Mouse (Mus musculus): ENCODE measurements around the gene Gm10273. TPM values are rescaled to one million over a fixed set of nuclear protein-coding genes. Genes with fewer than 3 reads are reported as not detected.

Gm10273 gene
- polyA plus RNA-seq, 1 experiment: 45.2 TPM

- H3K4me1 ChIP-seq (ENCODE audit: control insufficient read depth, insufficient read depth, low read length): no peaks in the 10 kb centered on the region
- 81% methylated on average over 3 of the region's 3 CpGs for WGBS
- TF ChIP-seq POLR2A (IDR thresholded peaks at IDR 0.05; ENCODE audit: borderline replicate concordance, control insufficient read depth, low read depth, low read length) (no peak), CTCF (IDR thresholded peaks at IDR 0.05; ENCODE audit: control insufficient read depth, insufficient read depth, low read length) (no peak)
- H3K27ac ChIP-seq (ENCODE audit: control insufficient read depth, insufficient read depth, low read depth, low read length, poor library complexity): no peak overlapping the region
- H3K4me3 ChIP-seq (replicated peaks; ENCODE audit: control insufficient read depth, low read depth, low read length): no peak overlapping the region
These were observed 30.9 kb upstream of the Gm10273 start for GRCm38 (mm10) chr10:59364551-59364950.

GRCm38 (mm10) chr10:59365804-59366589 lies 29.4 kb upstream of the Gm10273 start:
- no peak overlapping the region for H3K27ac ChIP-seq (ENCODE audit: control insufficient read depth, insufficient read depth, low read depth, low read length, poor library complexity)
- TF ChIP-seq CTCF (IDR thresholded peaks at IDR 0.05; ENCODE audit: control insufficient read depth, insufficient read depth, low read length) (no peak), POLR2A (IDR thresholded peaks at IDR 0.05; ENCODE audit: borderline replicate concordance, control insufficient read depth, low read depth, low read length) (no peak)
- no peak overlapping the region for H3K4me3 ChIP-seq (replicated peaks; ENCODE audit: control insufficient read depth, low read depth, low read length)
- no peaks in the 10 kb centered on the region for H3K4me1 ChIP-seq (ENCODE audit: control insufficient read depth, insufficient read depth, low read length)
- WGBS: 86% methylated on average over 5 of the region's 5 CpGs

DNA sequence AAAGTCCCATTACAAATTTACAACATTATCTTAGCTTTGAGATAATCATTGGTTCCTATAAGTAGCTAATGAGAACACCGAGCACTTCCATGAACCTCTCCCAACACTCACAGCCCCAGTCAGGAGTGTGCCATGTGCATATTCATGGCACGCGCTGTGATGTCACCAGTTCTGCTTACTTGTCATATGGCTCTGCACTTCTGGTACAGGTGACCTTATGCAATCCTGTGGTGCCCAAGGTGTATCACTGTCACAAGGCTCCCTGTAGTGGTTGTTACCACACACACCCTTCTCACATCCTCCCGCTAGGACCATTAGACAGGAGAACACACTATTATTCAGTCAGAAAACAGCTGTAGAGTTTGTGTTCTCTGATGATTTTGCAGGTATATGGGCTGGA lies 28.7 kb upstream of the Gm10273 start:
- TF ChIP-seq CTCF (IDR thresholded peaks at IDR 0.05; ENCODE audit: control insufficient read depth, insufficient read depth, low read length) (no peak), POLR2A (IDR thresholded peaks at IDR 0.05; ENCODE audit: borderline replicate concordance, control insufficient read depth, low read depth, low read length) (no peak)
- Histone ChIP-seq H3K4me3 (replicated peaks; ENCODE audit: control insufficient read depth, low read depth, low read length) (no peak overlapping the region), H3K27ac (ENCODE audit: control insufficient read depth, insufficient read depth, low read depth, low read length, poor library complexity) (no peak overlapping the region), H3K4me1 (ENCODE audit: control insufficient read depth, insufficient read depth, low read length) (no peaks in the 10 kb centered on the region)
- WGBS: 94% methylated on average over 4 of the region's 4 CpGs

- no peak overlapping the region for H3K4me3 ChIP-seq (replicated peaks; ENCODE audit: control insufficient read depth, low read depth, low read length)
- TF ChIP-seq CTCF (IDR thresholded peaks at IDR 0.05; ENCODE audit: control insufficient read depth, insufficient read depth, low read length) (no peak), POLR2A (IDR thresholded peaks at IDR 0.05; ENCODE audit: borderline replicate concordance, control insufficient read depth, low read depth, low read length) (no peak)
- 78% methylated on average over 4 of the region's 4 CpGs for WGBS
- no peak overlapping the region for H3K27ac ChIP-seq (ENCODE audit: control insufficient read depth, insufficient read depth, low read depth, low read length, poor library complexity)
- H3K4me1 ChIP-seq (ENCODE audit: control insufficient read depth, insufficient read depth, low read length): no peaks in the 10 kb centered on the region
These were observed 28.2 kb upstream of the Gm10273 start for GRCm38 (mm10) chr10:59367206-59367605.

DNA sequence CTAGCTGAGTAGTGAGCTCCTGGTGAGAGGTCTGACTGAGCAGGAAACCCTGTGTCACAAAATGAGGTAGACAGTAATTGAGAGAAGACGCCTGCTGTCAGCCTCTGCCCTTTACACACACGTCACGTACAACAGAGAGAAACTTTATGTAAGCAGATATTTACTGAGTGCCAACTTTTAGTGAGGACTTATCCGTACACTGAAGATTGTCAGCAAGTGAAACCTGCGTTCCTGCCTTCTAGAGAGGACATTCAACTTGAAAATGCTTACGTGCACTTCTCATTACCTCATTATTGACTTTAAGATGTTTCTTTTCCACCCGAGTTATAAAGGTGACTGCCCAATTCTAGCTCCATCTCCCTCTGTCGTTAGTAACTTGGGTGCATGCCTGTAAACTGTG lies 26.7 kb upstream of the Gm10273 start:
- H3K4me3 ChIP-seq (replicated peaks; ENCODE audit: control insufficient read depth, low read depth, low read length): no peak overlapping the region
- H3K4me1 ChIP-seq (ENCODE audit: control insufficient read depth, insufficient read depth, low read length): no peaks in the 10 kb centered on the region
- WGBS: 89% methylated on average over 8 of the region's 8 CpGs
- no peak overlapping the region for H3K27ac ChIP-seq (ENCODE audit: control insufficient read depth, insufficient read depth, low read depth, low read length, poor library complexity)
- TF ChIP-seq POLR2A (IDR thresholded peaks at IDR 0.05; ENCODE audit: borderline replicate concordance, control insufficient read depth, low read depth, low read length) (no peak), CTCF (IDR thresholded peaks at IDR 0.05; ENCODE audit: control insufficient read depth, insufficient read depth, low read length) (no peak)

- Histone ChIP-seq H3K4me3 (replicated peaks; ENCODE audit: control insufficient read depth, low read depth, low read length) (no peak overlapping the region), H3K4me1 (ENCODE audit: control insufficient read depth, insufficient read depth, low read length) (no peaks in the 10 kb centered on the region), H3K27ac (ENCODE audit: control insufficient read depth, insufficient read depth, low read depth, low read length, poor library complexity) (no peak overlapping the region)
- WGBS: 69% methylated on average over 9 of the region's 9 CpGs
- no peak for TF ChIP-seq CTCF (IDR thresholded peaks at IDR 0.05; ENCODE audit: control insufficient read depth, insufficient read depth, low read length)
- TF ChIP-seq POLR2A (IDR thresholded peaks at IDR 0.05; ENCODE audit: borderline replicate concordance, control insufficient read depth, low read depth, low read length): no peak
These were observed 26.0 kb upstream of the Gm10273 start for GRCm38 (mm10) chr10:59369426-59369825.

- 90% methylated on average over 10 of the region's 10 CpGs for WGBS
- Histone ChIP-seq H3K4me1 (ENCODE audit: control insufficient read depth, insufficient read depth, low read length) (peaks cover 3% of the 10 kb centered on the region), H3K27ac (ENCODE audit: control insufficient read depth, insufficient read depth, low read depth, low read length, poor library complexity) (no peak overlapping the region), H3K4me3 (replicated peaks; ENCODE audit: control insufficient read depth, low read depth, low read length) (no peak overlapping the region)
- TF ChIP-seq CTCF (IDR thresholded peaks at IDR 0.05; ENCODE audit: control insufficient read depth, insufficient read depth, low read length) (no peak), POLR2A (IDR thresholded peaks at IDR 0.05; ENCODE audit: borderline replicate concordance, control insufficient read depth, low read depth, low read length) (no peak)
These were observed 17.5 kb upstream of the Gm10273 start for GRCm38 (mm10) chr10:59377906-59378305.

GRCm38 (mm10) chr10:59378728-59379127 lies 16.7 kb upstream of the Gm10273 start:
- 88% methylated on average over 4 of the region's 4 CpGs for WGBS
- H3K27ac ChIP-seq (ENCODE audit: control insufficient read depth, insufficient read depth, low read depth, low read length, poor library complexity): no peak overlapping the region
- no peak overlapping the region for H3K4me3 ChIP-seq (replicated peaks; ENCODE audit: control insufficient read depth, low read depth, low read length)
- no peak for TF ChIP-seq POLR2A (IDR thresholded peaks at IDR 0.05; ENCODE audit: borderline replicate concordance, control insufficient read depth, low read depth, low read length)
- peak; percentile 40; the same call in 1 of the 2 replicates for TF ChIP-seq CTCF (IDR thresholded peaks at IDR 0.05; ENCODE audit: control insufficient read depth, insufficient read depth, low read length)
- peaks cover 3% of the 10 kb centered on the region for H3K4me1 ChIP-seq (ENCODE audit: control insufficient read depth, insufficient read depth, low read length)
